17 mouse cellular contexts compared by ENCODE assay signal in genomic region chr2:170349784-170350183, GRCm38 (mm10).
DNase-seq lines count a peak whose midpoint lies in the region; ATAC-seq and TF ChIP-seq lines count a peak whose summit lies in the region.
"Had no signal": no experiment of that assay in that cellular context is flagged by ENCODE, and none has a peak within 500 bp of the region (broad histone marks: within the 10 kb centered on the region; RNA-seq: fewer than 3 reads in every experiment).

No protein-coding gene starts in this region.

- peak; percentile 31 for ATAC-seq in activated CD4-positive, CD25-positive, alpha-beta regulatory T cell, adult 4 months
- ATAC-seq: forebrain, embryonic 16.5 days; liver, embryonic 12.5 days had no signal

- WGBS in kidney, adult 2 months = 62% methylated on average over 5 of the region's 5 CpGs

- TF ChIP-seq POLR2A in kidney, adult 2 months (IDR thresholded peaks at IDR 0.05; ENCODE audit: low read depth, low read length) = no peak

- TF ChIP-seq CTCF in kidney, adult 2 months (conservative IDR thresholded peaks at IDR 0.05; ENCODE audit: insufficient read depth, insufficient read length, low read depth, low read length) = no peak

- no peaks in the 10 kb centered on the region for H3K27me3 ChIP-seq in kidney, adult 2 months (replicated peaks; ENCODE audit: control insufficient read depth, insufficient read depth, low read length)
- H3K27me3 ChIP-seq: midbrain, embryonic 12.5 days had no signal

- no peak overlapping the region for H3K27ac ChIP-seq in kidney, adult 2 months (ENCODE audit: insufficient read depth, low read depth, low read length)
- H3K27ac ChIP-seq: gastrocnemius, adult 2 months; left cerebral cortex, adult 2 months; liver, embryonic 12.5 days; midbrain, embryonic 12.5 days; neural tube, embryonic 15.5 days had no signal

- peaks cover 8% of the 10 kb centered on the region for H3K4me1 ChIP-seq in kidney, adult 2 months (ENCODE audit: control insufficient read depth, insufficient read depth, low read length)

- no peaks in the 10 kb centered on the region for H3K36me3 ChIP-seq in kidney, adult 2 months (ENCODE audit: control insufficient read depth, insufficient read depth, low read length)
- H3K36me3 ChIP-seq: liver, embryonic 12.5 days; midbrain, embryonic 12.5 days; neural tube, embryonic 15.5 days had no signal

- no peak overlapping the region for H3K4me3 ChIP-seq in kidney, adult 2 months (ENCODE audit: insufficient read depth, low read depth, low read length)
- H3K4me3 ChIP-seq: gastrocnemius, adult 2 months; left cerebral cortex, adult 2 months; liver, embryonic 12.5 days; midbrain, embryonic 12.5 days; neural tube, embryonic 15.5 days had no signal

- DNase-seq in kidney, adult 2 months = peak; percentile 30
- DNase-seq in kidney, postnatal 10 days = no peak
- peak; percentile 56 for DNase-seq in urinary bladder, postnatal 14 days (ENCODE audit: low spot score)
- DNase-seq in urinary bladder, postnatal 25 days (ENCODE audit: low spot score) = no peak
- DNase-seq in testis, postnatal 14 days (ENCODE audit: low spot score) = peak; percentile 49
- no peak for DNase-seq in left cerebral cortex, adult 11 months (ENCODE audit: low spot score)
- DNase-seq in spleen, postnatal 36 days (ENCODE audit: low spot score in 2 of 2) = no peak
- DNase-seq: cerebellum, postnatal 36 days; gastrocnemius, adult 2 months; kidney, postnatal 14 days; lung, postnatal 4 days had no signal

Comparison
In these comparisons a context has a peak if more than half of its experiments do, and no peak if none do; other contexts are left out.
1. DNase-seq: peak in kidney, adult 2 months (single experiment), urinary bladder, postnatal 14 days (single experiment) and testis, postnatal 14 days (single experiment); none in kidney, postnatal 10 days (single experiment), urinary bladder, postnatal 25 days (single experiment), left cerebral cortex, adult 11 months (single experiment) and spleen, postnatal 36 days (0 of 2).